Mouse (Mus musculus) hindbrain, embryonic 14.5 days (tissue): Measurements from ENCODE around the gene Dpp6. TPM values are rescaled to one million over a fixed set of nuclear protein-coding genes. Genes with fewer than 3 reads are reported as not detected.
A peak's percentile ranks its signal among the peaks of the same experiment; 100 is the strongest.

ENCODE experiments used
- ATAC-seq: fragments of 200-750 bp; cut with Nextera tagmentation; 2 replicates; pipeline ENCODE4 v1.8.0; 2017; ENCODE audit warnings: moderate number of reproducible peaks, mild to moderate bottlenecking, moderate TSS enrichment, moderate library complexity; ENCODE audit not compliant: low FRiP score
- DNase-seq: peaks from one replicate; pipeline ENCODE4 v3.0.0-alpha.2; 2015; ENCODE audit warnings: low spot score
- H3K27ac ChIP-seq: fragments of 300-500 bp; sonication (generic); 2 replicates; pipeline ENCODE4 v1.5.1; 2014; ENCODE audit warnings: mild to moderate bottlenecking, moderate library complexity
- H3K27me3 ChIP-seq: fragments of 300-500 bp; sonication (generic); 2 replicates; pipeline ENCODE4 v1.6.1; 2014; ENCODE audit warnings: mild to moderate bottlenecking, low read length, mixed read lengths; ENCODE audit not compliant: control insufficient read depth, insufficient read depth
- H3K36me3 ChIP-seq: fragments of 300-500 bp; sonication (generic); replicated peaks from 2 replicates; pipeline ENCODE4 v1.6.1; 2014; ENCODE audit not compliant: control insufficient read depth, insufficient read depth
- H3K4me1 ChIP-seq: fragments of 300-500 bp; sonication (generic); replicated peaks from 2 replicates; pipeline ENCODE4 v1.6.1; 2014; ENCODE audit warnings: antibody characterized with exemption, low read length, mixed read lengths; ENCODE audit not compliant: control insufficient read depth, insufficient read depth
- H3K4me2 ChIP-seq: fragments of 300-500 bp; sonication (generic); replicated peaks from 2 replicates; pipeline ENCODE4 v1.6.1; 2014; ENCODE audit warnings: mild to moderate bottlenecking, moderate library complexity
- H3K4me3 ChIP-seq: fragments of 300-500 bp; sonication (generic); replicated peaks from 2 replicates; pipeline ENCODE4 v1.5.1; 2014; ENCODE audit warnings: mild to moderate bottlenecking, low read length
- H3K9ac ChIP-seq: fragments of 300-500 bp; sonication (generic); 2 replicates; pipeline ENCODE4 v1.6.1; 2014
- H3K9me3 ChIP-seq: fragments of 300-500 bp; sonication (generic); 2 replicates; pipeline ENCODE4 v1.6.1; 2016; ENCODE audit warnings: low read length; ENCODE audit not compliant: control insufficient read depth
- WGBS: fragments of 180-500 bp; shearing (Covaris S2); extraction: QIAGEN DNeasy Blood & Tissue Kit; methylation state at CpG from one replicate; pipeline ENCODE4 v1.1.7; 2014; 5-methylcytosine and 5-hydroxymethylcytosine counted together
- polyA plus RNA-seq: library from polyadenylated mRNA; unstranded; fragments of >200 nt; fragmentation: Nextera tagmentation; extraction: Ambion mirVana; gene quantifications from 2 replicates; pipeline ENCODE4 v1.2.1, GENCODE M21; 2014

Dpp6 gene
- polyA plus RNA-seq, 1 experiment from 2014 or later = 86.7 TPM

- ATAC-seq (no peak), DNase-seq (no peak)
- Histone ChIP-seq H3K9ac (no peak overlapping the region), H3K4me1 (no peaks in the 10 kb centered on the region), H3K36me3 (no peaks in the 10 kb centered on the region), H3K4me3 (no peak overlapping the region), H3K4me2 (no peak overlapping the region), H3K9me3 (no peaks in the 10 kb centered on the region), H3K27me3 (no peaks in the 10 kb centered on the region), H3K27ac (no peak overlapping the region)
- WGBS = 84% methylated on average over 4 of the region's 4 CpGs
These were observed 732.3 kb downstream of the Dpp6 start for GRCm38 (mm10) chr5:27549291-27549690.

GRCm38 (mm10) chr5:27565700-27566099, 748.7 kb downstream of the Dpp6 start:
- ATAC-seq = no peak
- no peaks in the 10 kb centered on the region for H3K27me3 ChIP-seq
- no peak overlapping the region for H3K9ac ChIP-seq
- H3K4me1 ChIP-seq = peaks cover 11% of the 10 kb centered on the region
- 48% methylated on average over 7 of the region's 7 CpGs for WGBS
- DNase-seq = peak; percentile 54
- H3K36me3 ChIP-seq = no peaks in the 10 kb centered on the region
- H3K27ac ChIP-seq = peak overlapping the region; percentile 63
- no peak overlapping the region for H3K4me3 ChIP-seq
- H3K9me3 ChIP-seq = no peaks in the 10 kb centered on the region
- H3K4me2 ChIP-seq = no peak overlapping the region

- WGBS = 48% methylated on average over 8 of the region's 8 CpGs
- ATAC-seq = no peak
These were observed 771.2 kb downstream of the Dpp6 start for GRCm38 (mm10) chr5:27587970-27588758.

GRCm38 (mm10) chr5:27604132-27604531, 787.1 kb downstream of the Dpp6 start:
- ATAC-seq = no peak
- Histone ChIP-seq H3K9me3 (no peaks in the 10 kb centered on the region), H3K9ac (no peak overlapping the region), H3K4me2 (no peak overlapping the region), H3K4me1 (no peaks in the 10 kb centered on the region), H3K27ac (no peak overlapping the region), H3K36me3 (no peaks in the 10 kb centered on the region; the same call in 1 of the 2 replicates), H3K4me3 (no peak overlapping the region), H3K27me3 (no peaks in the 10 kb centered on the region)
- DNase-seq = no peak
- WGBS = 91% methylated on average over 1 of the region's 1 CpGs

More at GRCm38 (mm10) chr5:27587970-27588758, 771.2 kb downstream of the Dpp6 start:
- H3K27ac ChIP-seq = peak overlapping the region; percentile 54; the same call in 1 of the 2 replicates
- 0 out of 2 replicates have a peak, but pooled peaks cover 3% of the 10 kb centered on the region for H3K4me1 ChIP-seq
- no peaks in the 10 kb centered on the region for H3K36me3 ChIP-seq
- H3K9me3 ChIP-seq = no peaks in the 10 kb centered on the region
- H3K27me3 ChIP-seq = no peaks in the 10 kb centered on the region
- DNase-seq = no peak
- H3K4me2 ChIP-seq = no peak overlapping the region
- no peak overlapping the region for H3K9ac ChIP-seq
- no peak overlapping the region for H3K4me3 ChIP-seq

- WGBS = 31% methylated on average over 7 of the region's 7 CpGs
- peak; percentile 66; the same call in 1 of the 2 replicates for ATAC-seq
- no peak overlapping the region for H3K27ac ChIP-seq
- H3K4me1 ChIP-seq = no peaks in the 10 kb centered on the region
- no peaks in the 10 kb centered on the region for H3K9me3 ChIP-seq
- peak; percentile 87 for DNase-seq
- no peak overlapping the region for H3K4me3 ChIP-seq
- H3K4me2 ChIP-seq = no peak overlapping the region
- H3K27me3 ChIP-seq = no peaks in the 10 kb centered on the region
- H3K36me3 ChIP-seq = no peaks in the 10 kb centered on the region
- H3K9ac ChIP-seq = no peak overlapping the region
These were observed 798.8 kb downstream of the Dpp6 start for GRCm38 (mm10) chr5:27615769-27616168.

GRCm38 (mm10) chr5:27621811-27622210, 804.8 kb downstream of the Dpp6 start:
- Histone ChIP-seq H3K27ac (no peak overlapping the region), H3K4me3 (no peak overlapping the region), H3K4me1 (no peaks in the 10 kb centered on the region), H3K4me2 (no peak overlapping the region), H3K36me3 (no peaks in the 10 kb centered on the region), H3K27me3 (no peaks in the 10 kb centered on the region), H3K9ac (no peak overlapping the region), H3K9me3 (no peaks in the 10 kb centered on the region)
- ATAC-seq = no peak
- DNase-seq = no peak

- Histone ChIP-seq H3K9ac (no peak overlapping the region), H3K27me3 (no peaks in the 10 kb centered on the region), H3K27ac (no peak overlapping the region), H3K4me3 (no peak overlapping the region), H3K9me3 (no peaks in the 10 kb centered on the region), H3K36me3 (no peaks in the 10 kb centered on the region), H3K4me2 (no peak overlapping the region), H3K4me1 (no peaks in the 10 kb centered on the region)
- DNase-seq (no peak), ATAC-seq (no peak)
- WGBS = 79% methylated on average over 1 of the region's 1 CpGs
These were observed 806.9 kb downstream of the Dpp6 start for GRCm38 (mm10) chr5:27623876-27624275.

GRCm38 (mm10) chr5:27632151-27632550, 815.1 kb downstream of the Dpp6 start:
- Histone ChIP-seq H3K9ac (no peak overlapping the region), H3K27ac (no peak overlapping the region), H3K9me3 (no peaks in the 10 kb centered on the region), H3K36me3 (peaks cover 38% of the 10 kb centered on the region), H3K27me3 (no peaks in the 10 kb centered on the region), H3K4me1 (no peaks in the 10 kb centered on the region), H3K4me3 (no peak overlapping the region), H3K4me2 (no peak overlapping the region)
- ATAC-seq = no peak
- WGBS = 90% methylated on average over 2 of the region's 2 CpGs
- no peak for DNase-seq

- no peak for ATAC-seq
- Histone ChIP-seq H3K27ac (no peak overlapping the region), H3K4me2 (no peak overlapping the region), H3K4me3 (no peak overlapping the region), H3K9me3 (no peaks in the 10 kb centered on the region), H3K9ac (no peak overlapping the region), H3K4me1 (no peaks in the 10 kb centered on the region), H3K27me3 (no peaks in the 10 kb centered on the region), H3K36me3 (peaks cover 41% of the 10 kb centered on the region)
- DNase-seq = no peak
- 72% methylated on average over 2 of the region's 2 CpGs for WGBS
These were observed 818.9 kb downstream of the Dpp6 start for GRCm38 (mm10) chr5:27635941-27636340.
